ENCODE assay signal across 9 mouse cellular contexts in genomic region chr9:39611953-39612352, GRCm38 (mm10). TPM values are rescaled to one million over a fixed set of nuclear protein-coding genes. Genes with fewer than 3 reads are reported as not detected.
DNase-seq lines count a peak whose midpoint lies in the region; ATAC-seq and TF ChIP-seq lines count a peak whose summit lies in the region.
"Had no signal": no experiment of that assay in that cellular context is flagged by ENCODE, and none has a peak within 500 bp of the region (broad histone marks: within the 10 kb centered on the region; RNA-seq: fewer than 3 reads in every experiment).

No protein-coding gene starts in this region.

- TF ChIP-seq CTCF in kidney, adult 2 months (conservative IDR thresholded peaks at IDR 0.05; ENCODE audit: insufficient read depth, insufficient read length, low read depth, low read length): 0 out of 2 replicates have a peak, but pooled peaks have one; percentile 17
- 0 out of 2 replicates have a peak, but pooled peaks have one; percentile 16 for TF ChIP-seq CTCF in E14TG2a.4 (conservative IDR thresholded peaks at IDR 0.05; ENCODE audit: low read length)

- H3K4me3 ChIP-seq in kidney, adult 2 months (ENCODE audit: insufficient read depth, low read depth, low read length): no peak overlapping the region
- H3K4me3 ChIP-seq in kidney, embryonic 15.5 days (replicated peaks): no peak overlapping the region
- no peak overlapping the region for H3K4me3 ChIP-seq in E14TG2a.4 (replicated peaks; ENCODE audit: low read length)
- H3K4me3 ChIP-seq in forebrain, embryonic 16.5 days (replicated peaks; ENCODE audit: low read length): no peak overlapping the region

- intact Hi-C loops in heart, postnatal 36 days (cut with DNase I): loop anchor here (1.0 kb wide), 1 partner anchor 103 kb away; no protein-coding TSS in a partner anchor

- H3K9ac ChIP-seq in kidney, embryonic 15.5 days: no peak overlapping the region
- no peak overlapping the region for H3K9ac ChIP-seq in forebrain, embryonic 16.5 days (replicated peaks; ENCODE audit: low read depth, low read length)
- H3K9ac ChIP-seq: liver, embryonic 14.5 days had no signal

- ATAC-seq in kidney, embryonic 15.5 days (replicated peaks; ENCODE audit: low FRiP score): no peak
- ATAC-seq in forebrain, embryonic 16.5 days: peak; percentile 81

- no peaks in the 10 kb centered on the region for H3K27me3 ChIP-seq in kidney, adult 2 months (replicated peaks; ENCODE audit: control insufficient read depth, insufficient read depth, low read length)
- H3K27me3 ChIP-seq in kidney, embryonic 15.5 days: no peaks in the 10 kb centered on the region
- H3K27me3 ChIP-seq in E14TG2a.4 (ENCODE audit: insufficient read depth, low read length): no peaks in the 10 kb centered on the region
- H3K27me3 ChIP-seq in forebrain, embryonic 16.5 days (replicated peaks; ENCODE audit: control insufficient read depth, insufficient read depth, low read length): no peaks in the 10 kb centered on the region

- TF ChIP-seq POLR2A in kidney, adult 2 months (IDR thresholded peaks at IDR 0.05; ENCODE audit: low read depth, low read length): no peak

- no peaks in the 10 kb centered on the region for H3K9me3 ChIP-seq in kidney, embryonic 15.5 days (replicated peaks)
- H3K9me3 ChIP-seq in E14TG2a.4 (ENCODE audit: low read length): no peaks in the 10 kb centered on the region
- H3K9me3 ChIP-seq in forebrain, embryonic 16.5 days (ENCODE audit: control insufficient read depth, low read length): no peaks in the 10 kb centered on the region

- H3K4me1 ChIP-seq in kidney, adult 2 months (ENCODE audit: control insufficient read depth, insufficient read depth, low read length): no peaks in the 10 kb centered on the region
- no peaks in the 10 kb centered on the region for H3K4me1 ChIP-seq in kidney, embryonic 15.5 days
- no peaks in the 10 kb centered on the region for H3K4me1 ChIP-seq in E14TG2a.4 (replicated peaks; ENCODE audit: low read depth, low read length)
- H3K4me1 ChIP-seq in forebrain, embryonic 16.5 days (replicated peaks; ENCODE audit: control insufficient read depth, insufficient read depth, low read length): no peaks in the 10 kb centered on the region

- no peak for DNase-seq in kidney, adult 2 months
- peak; percentile 10 for DNase-seq in 416B (ENCODE audit: low read depth)
- no peak for DNase-seq in spleen, postnatal 36 days (ENCODE audit: low spot score in 2 of 2)
- no peak for DNase-seq in heart, postnatal 36 days
- DNase-seq: adrenal gland, adult 8-10 months had no signal

- no peaks in the 10 kb centered on the region for H3K36me3 ChIP-seq in kidney, adult 2 months (ENCODE audit: control insufficient read depth, insufficient read depth, low read length)
- H3K36me3 ChIP-seq in kidney, embryonic 15.5 days: no peaks in the 10 kb centered on the region
- no peaks in the 10 kb centered on the region for H3K36me3 ChIP-seq in E14TG2a.4 (ENCODE audit: insufficient read depth, low read length)
- no peaks in the 10 kb centered on the region for H3K36me3 ChIP-seq in forebrain, embryonic 16.5 days (ENCODE audit: control insufficient read depth, insufficient read depth)

- H3K27ac ChIP-seq in kidney, adult 2 months (ENCODE audit: insufficient read depth, low read depth, low read length): no peak overlapping the region
- no peak overlapping the region for H3K27ac ChIP-seq in kidney, embryonic 15.5 days
- H3K27ac ChIP-seq in forebrain, embryonic 16.5 days (ENCODE audit: low read length): no peak overlapping the region
- H3K27ac ChIP-seq: liver, embryonic 14.5 days had no signal

- H3K4me2 ChIP-seq in kidney, embryonic 15.5 days: no peak overlapping the region
- no peak overlapping the region for H3K4me2 ChIP-seq in forebrain, embryonic 16.5 days (ENCODE audit: low read length)

- 61% methylated on average over 1 of the region's 1 CpGs for WGBS in kidney, adult 2 months
- WGBS in kidney, embryonic 15.5 days: 72% methylated on average over 1 of the region's 1 CpGs
- 67% methylated on average over 1 of the region's 1 CpGs for WGBS in forebrain, embryonic 16.5 days

RNA-seq across cellular contexts. Expression of gene Olfr148, which starts 1.5 kb away (rescaled TPM):
- polyA plus RNA-seq in kidney, adult 2 months (2012; rRNA removed): not detected in 2 replicates
- not detected in 2 replicates for polyA plus RNA-seq in kidney, embryonic 15.5 days (2015; fragmentation: Nextera tagmentation; extraction: Ambion mirVana)
- not detected in 2 replicates for polyA plus RNA-seq in forebrain, embryonic 16.5 days (2015; fragmentation: Nextera tagmentation; extraction: Ambion mirVana)
- not detected for total RNA-seq in heart, postnatal 36 days (2021)
- total RNA-seq: adrenal gland, adult 8-10 months had no signal
- polyA plus RNA-seq: liver, embryonic 14.5 days had no signal

RNA-seq across cellular contexts. Expression of gene AW551984, which starts 7.8 kb away (rescaled TPM):
- polyA plus RNA-seq in kidney, adult 2 months (2012; rRNA removed): 0.27 and 0.31 TPM in 2 replicates
- polyA plus RNA-seq in kidney, embryonic 15.5 days (2015; fragmentation: Nextera tagmentation; extraction: Ambion mirVana): 22.0 and 23.4 TPM in 2 replicates
- polyA plus RNA-seq in forebrain, embryonic 16.5 days (2015; fragmentation: Nextera tagmentation; extraction: Ambion mirVana): 36.8 and 73.0 TPM in 2 replicates
- under 1 TPM; 0.14 to 0.64 TPM for total RNA-seq in heart, postnatal 36 days (2021)

RNA-seq across cellular contexts. Expression of gene Olfr960, which starts 9.2 kb away (rescaled TPM):
- polyA plus RNA-seq in kidney, adult 2 months (2012; rRNA removed): not detected in 2 replicates
- 0.16 TPM in 1 of 2 replicates, not detected in the other for polyA plus RNA-seq in kidney, embryonic 15.5 days (2015; fragmentation: Nextera tagmentation; extraction: Ambion mirVana)
- polyA plus RNA-seq in forebrain, embryonic 16.5 days (2015; fragmentation: Nextera tagmentation; extraction: Ambion mirVana): not detected in 2 replicates
- not detected for total RNA-seq in heart, postnatal 36 days (2021)
- total RNA-seq: adrenal gland, adult 8-10 months had no signal
- polyA plus RNA-seq: liver, embryonic 14.5 days had no signal

RNA-seq across cellular contexts. Expression of gene Olfr961, which starts 32.9 kb away (rescaled TPM):
- polyA plus RNA-seq in kidney, adult 2 months (2012; rRNA removed): not detected in 2 replicates
- polyA plus RNA-seq in kidney, embryonic 15.5 days (2015; fragmentation: Nextera tagmentation; extraction: Ambion mirVana): not detected in 2 replicates
- polyA plus RNA-seq in forebrain, embryonic 16.5 days (2015; fragmentation: Nextera tagmentation; extraction: Ambion mirVana): not detected in 2 replicates
- not detected for total RNA-seq in heart, postnatal 36 days (2021)
- total RNA-seq: adrenal gland, adult 8-10 months had no signal
- polyA plus RNA-seq: liver, embryonic 14.5 days had no signal

RNA-seq across cellular contexts. Expression of gene Olfr959, which starts 36.6 kb away (rescaled TPM):
- polyA plus RNA-seq in kidney, adult 2 months (2012; rRNA removed): not detected in 2 replicates
- polyA plus RNA-seq in kidney, embryonic 15.5 days (2015; fragmentation: Nextera tagmentation; extraction: Ambion mirVana): not detected in 2 replicates
- polyA plus RNA-seq in forebrain, embryonic 16.5 days (2015; fragmentation: Nextera tagmentation; extraction: Ambion mirVana): not detected in 2 replicates
- not detected for total RNA-seq in heart, postnatal 36 days (2021)
- total RNA-seq: adrenal gland, adult 8-10 months had no signal
- polyA plus RNA-seq: liver, embryonic 14.5 days had no signal

Comparison
In these comparisons a context has a peak if more than half of its experiments do, and no peak if none do; other contexts are left out.
1. RNA of gene AW551984, which starts 7.8 kb away (polyA plus RNA-seq): 36.8 to 73.0 TPM in forebrain, embryonic 16.5 days and 22.0 to 23.4 TPM in kidney, embryonic 15.5 days; 0.27 to 0.31 TPM in kidney, adult 2 months; every median in the first group is over 10 times any median in the second.